Mouse (Mus musculus): ENCODE measurements around the gene Fbxl17. TPM values are rescaled to one million over a fixed set of nuclear protein-coding genes. Genes with fewer than 3 reads are reported as not detected.

Fbxl17 gene
- polyA plus RNA-seq, 1 experiment from 2014 or later, result 4.3 TPM

GRCm38 (mm10) chr17:63324039-63324438 is 175.8 kb downstream of the Fbxl17 start:
- no peaks in the 10 kb centered on the region for H3K9me3 ChIP-seq (ENCODE audit: control insufficient read depth)
- H3K4me2 ChIP-seq (replicated peaks; ENCODE audit: low read depth), result no peak overlapping the region
- no peaks in the 10 kb centered on the region for H3K4me1 ChIP-seq (replicated peaks; ENCODE audit: control insufficient read depth, insufficient read depth, low read length)
- TF ChIP-seq CTCF (IDR thresholded peaks at IDR 0.05; ENCODE audit: low read depth), result peak; percentile 96
- no peaks in the 10 kb centered on the region for H3K27me3 ChIP-seq (replicated peaks; ENCODE audit: control insufficient read depth, insufficient read depth, low read length)
- H3K9ac ChIP-seq (ENCODE audit: low read depth, low read length), result no peak overlapping the region
- H3K36me3 ChIP-seq (ENCODE audit: control insufficient read depth, insufficient read depth), result no peaks in the 10 kb centered on the region
- no peak overlapping the region for H3K27ac ChIP-seq (ENCODE audit: low read depth, low read length)
- peak; percentile 70 for ATAC-seq
- H3K4me3 ChIP-seq (ENCODE audit: low read depth, low read length), result no peak overlapping the region
- WGBS, result 21% methylated on average over 2 of the region's 2 CpGs

GRCm38 (mm10) chr17:63322846-63323245 is 177.0 kb downstream of the Fbxl17 start:
- Histone ChIP-seq H3K9ac (ENCODE audit: low read depth, low read length) (no peak overlapping the region), H3K4me1 (replicated peaks; ENCODE audit: control insufficient read depth, insufficient read depth, low read length) (no peaks in the 10 kb centered on the region), H3K27ac (ENCODE audit: low read depth, low read length) (no peak overlapping the region), H3K4me3 (ENCODE audit: low read depth, low read length) (no peak overlapping the region), H3K27me3 (replicated peaks; ENCODE audit: control insufficient read depth, insufficient read depth, low read length) (no peaks in the 10 kb centered on the region), H3K9me3 (ENCODE audit: control insufficient read depth) (no peaks in the 10 kb centered on the region), H3K4me2 (replicated peaks; ENCODE audit: low read depth) (no peak overlapping the region), H3K36me3 (ENCODE audit: control insufficient read depth, insufficient read depth) (no peaks in the 10 kb centered on the region)
- no peak for ATAC-seq
- WGBS, result 83% methylated on average over 7 of the region's 7 CpGs
- no peak for TF ChIP-seq CTCF (IDR thresholded peaks at IDR 0.05; ENCODE audit: low read depth)

- 47% methylated on average over 5 of the region's 5 CpGs for WGBS
- no peak overlapping the region for H3K4me2 ChIP-seq (replicated peaks; ENCODE audit: low read depth)
- TF ChIP-seq CTCF (IDR thresholded peaks at IDR 0.05; ENCODE audit: low read depth), result no peak
- H3K27ac ChIP-seq (ENCODE audit: low read depth, low read length), result no peak overlapping the region
- no peaks in the 10 kb centered on the region for H3K27me3 ChIP-seq (replicated peaks; ENCODE audit: control insufficient read depth, insufficient read depth, low read length)
- ATAC-seq, result no peak
- no peak overlapping the region for H3K9ac ChIP-seq (ENCODE audit: low read depth, low read length)
- no peaks in the 10 kb centered on the region for H3K9me3 ChIP-seq (ENCODE audit: control insufficient read depth)
- H3K4me3 ChIP-seq (ENCODE audit: low read depth, low read length), result no peak overlapping the region
- no peaks in the 10 kb centered on the region for H3K36me3 ChIP-seq (ENCODE audit: control insufficient read depth, insufficient read depth)
- no peaks in the 10 kb centered on the region for H3K4me1 ChIP-seq (replicated peaks; ENCODE audit: control insufficient read depth, insufficient read depth, low read length)
Observed at GRCm38 (mm10) chr17:63321290-63321689, 178.5 kb downstream of the Fbxl17 start.

- no peak overlapping the region for H3K4me2 ChIP-seq (replicated peaks; ENCODE audit: low read depth)
- 62% methylated on average over 7 of the region's 7 CpGs for WGBS
- H3K4me3 ChIP-seq (ENCODE audit: low read depth, low read length), result no peak overlapping the region
- H3K9ac ChIP-seq (ENCODE audit: low read depth, low read length), result no peak overlapping the region
- no peak for TF ChIP-seq CTCF (IDR thresholded peaks at IDR 0.05; ENCODE audit: low read depth)
- no peak for ATAC-seq
- no peaks in the 10 kb centered on the region for H3K27me3 ChIP-seq (replicated peaks; ENCODE audit: control insufficient read depth, insufficient read depth, low read length)
- H3K4me1 ChIP-seq (replicated peaks; ENCODE audit: control insufficient read depth, insufficient read depth, low read length), result no peaks in the 10 kb centered on the region
- H3K9me3 ChIP-seq (ENCODE audit: control insufficient read depth), result no peaks in the 10 kb centered on the region
- H3K27ac ChIP-seq (ENCODE audit: low read depth, low read length), result no peak overlapping the region
- H3K36me3 ChIP-seq (ENCODE audit: control insufficient read depth, insufficient read depth), result no peaks in the 10 kb centered on the region
Observed at GRCm38 (mm10) chr17:63317518-63317917, 182.3 kb downstream of the Fbxl17 start.

GRCm38 (mm10) chr17:63315646-63316480 is 184.0 kb downstream of the Fbxl17 start:
- H3K4me2 ChIP-seq (replicated peaks; ENCODE audit: low read depth), result no peak overlapping the region
- no peaks in the 10 kb centered on the region for H3K9me3 ChIP-seq (ENCODE audit: control insufficient read depth)
- no peaks in the 10 kb centered on the region for H3K27me3 ChIP-seq (replicated peaks; ENCODE audit: control insufficient read depth, insufficient read depth, low read length)
- no peaks in the 10 kb centered on the region for H3K4me1 ChIP-seq (replicated peaks; ENCODE audit: control insufficient read depth, insufficient read depth, low read length)
- H3K27ac ChIP-seq (ENCODE audit: low read depth, low read length), result no peak overlapping the region
- no peak for TF ChIP-seq CTCF (IDR thresholded peaks at IDR 0.05; ENCODE audit: low read depth)
- H3K4me3 ChIP-seq (ENCODE audit: low read depth, low read length), result no peak overlapping the region
- WGBS, result 74% methylated on average over 12 of the region's 12 CpGs
- H3K36me3 ChIP-seq (ENCODE audit: control insufficient read depth, insufficient read depth), result no peaks in the 10 kb centered on the region
- no peak for ATAC-seq
- no peak overlapping the region for H3K9ac ChIP-seq (ENCODE audit: low read depth, low read length)

GRCm38 (mm10) chr17:63312804-63313203 is 187.0 kb downstream of the Fbxl17 start:
- no peaks in the 10 kb centered on the region for H3K27me3 ChIP-seq (replicated peaks; ENCODE audit: control insufficient read depth, insufficient read depth, low read length)
- no peaks in the 10 kb centered on the region for H3K4me1 ChIP-seq (replicated peaks; ENCODE audit: control insufficient read depth, insufficient read depth, low read length)
- no peak for ATAC-seq
- H3K9me3 ChIP-seq (ENCODE audit: control insufficient read depth), result no peaks in the 10 kb centered on the region
- H3K4me2 ChIP-seq (replicated peaks; ENCODE audit: low read depth), result no peak overlapping the region
- no peak overlapping the region for H3K27ac ChIP-seq (ENCODE audit: low read depth, low read length)
- TF ChIP-seq CTCF (IDR thresholded peaks at IDR 0.05; ENCODE audit: low read depth), result no peak
- H3K4me3 ChIP-seq (ENCODE audit: low read depth, low read length), result no peak overlapping the region
- no peak overlapping the region for H3K9ac ChIP-seq (ENCODE audit: low read depth, low read length)
- 92% methylated on average over 3 of the region's 3 CpGs for WGBS
- no peaks in the 10 kb centered on the region for H3K36me3 ChIP-seq (ENCODE audit: control insufficient read depth, insufficient read depth)

All from intestine, postnatal 0 days (tissue).